Mouse (Mus musculus): Measurements from ENCODE around the gene Atp11c.

The Atp11c gene

DNA sequence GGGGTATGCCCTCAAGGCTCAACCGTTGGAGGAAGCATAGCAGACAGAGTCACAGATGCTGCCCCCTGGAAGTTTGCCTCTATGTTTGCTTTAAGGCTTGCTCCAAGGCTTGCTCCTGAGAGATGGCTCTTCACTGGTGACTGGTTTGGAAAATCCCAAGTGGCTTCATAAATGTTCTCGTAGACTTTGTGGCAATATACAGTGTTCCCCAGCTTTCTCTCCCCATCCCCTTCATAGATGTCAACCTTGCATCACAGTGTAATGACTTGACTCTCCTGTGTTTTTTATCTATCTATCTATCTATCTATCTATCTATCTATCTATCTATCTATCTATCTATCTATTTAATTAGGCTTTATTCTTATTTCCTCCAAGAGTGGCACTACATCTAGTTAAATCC lies at the start of gene Atp11c:
Gene Atp11c, minus strand, starts transcription at position 101 of the 400 bp plus-strand sequence.
- DNase-seq (ENCODE audit: low read depth, low spot score): no peak

DNA sequence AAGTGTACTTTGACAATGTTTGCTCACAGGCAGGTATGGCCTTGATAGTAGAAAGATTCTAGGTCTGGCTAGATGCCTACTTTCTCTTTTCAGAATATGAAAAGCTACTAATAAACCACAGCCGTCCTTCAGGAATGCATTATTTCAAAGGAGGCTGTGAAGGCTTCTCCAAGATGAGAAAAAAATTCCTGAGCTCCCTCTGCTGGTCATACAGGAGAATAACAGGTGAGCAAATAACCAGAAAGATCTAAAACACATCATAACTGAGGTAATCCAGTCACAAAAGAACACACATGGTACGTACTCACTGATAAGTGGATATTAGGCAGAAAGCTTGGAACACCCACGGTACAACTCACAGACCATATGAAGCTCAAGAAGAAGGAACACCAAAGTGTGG lies 16.7 kb upstream of the Atp11c start:
- DNase-seq (ENCODE audit: low read depth, low spot score): peak; percentile 2

DNA sequence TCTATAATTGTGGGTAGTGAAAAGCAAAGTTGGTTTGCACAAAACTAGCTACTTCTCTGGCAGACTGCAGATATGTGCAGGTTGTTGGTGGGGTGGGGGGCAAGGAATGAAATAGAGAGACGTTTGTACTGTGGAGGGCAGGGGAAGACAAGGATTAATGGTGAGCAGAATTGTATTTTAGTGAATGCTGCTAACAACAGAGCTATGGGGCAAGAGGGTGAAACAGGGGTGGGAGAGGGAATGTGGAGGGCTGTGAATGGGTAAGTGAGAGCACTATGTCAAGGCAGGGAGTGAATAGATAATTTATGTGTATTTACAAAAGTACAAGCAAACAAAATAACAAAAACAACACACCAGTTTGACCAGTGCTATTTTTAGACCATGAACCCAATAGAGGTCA lies 22.0 kb downstream of the Atp11c start:
- no peak for DNase-seq (ENCODE audit: low read depth, low spot score)

DNA sequence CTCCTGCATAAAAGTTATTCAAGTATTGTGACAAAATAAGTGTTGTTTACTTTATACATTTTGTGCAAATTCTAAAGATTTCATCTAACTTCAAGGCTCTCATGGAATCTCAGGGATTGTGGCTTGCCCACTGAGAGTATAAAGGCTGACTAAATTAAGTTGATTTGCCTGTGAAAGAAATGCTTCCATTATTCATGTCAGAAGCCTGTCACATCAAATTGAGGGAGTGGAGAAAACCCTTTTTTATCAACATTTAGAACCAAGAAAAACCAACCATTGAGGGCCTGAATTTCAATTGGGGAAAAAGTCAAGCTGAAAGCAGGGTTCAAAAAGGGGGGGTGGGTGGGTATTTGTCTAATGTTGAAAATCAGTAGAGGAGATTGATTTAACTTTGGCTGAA lies 23.5 kb downstream of the Atp11c start:
- DNase-seq (ENCODE audit: low read depth, low spot score): no peak

DNA sequence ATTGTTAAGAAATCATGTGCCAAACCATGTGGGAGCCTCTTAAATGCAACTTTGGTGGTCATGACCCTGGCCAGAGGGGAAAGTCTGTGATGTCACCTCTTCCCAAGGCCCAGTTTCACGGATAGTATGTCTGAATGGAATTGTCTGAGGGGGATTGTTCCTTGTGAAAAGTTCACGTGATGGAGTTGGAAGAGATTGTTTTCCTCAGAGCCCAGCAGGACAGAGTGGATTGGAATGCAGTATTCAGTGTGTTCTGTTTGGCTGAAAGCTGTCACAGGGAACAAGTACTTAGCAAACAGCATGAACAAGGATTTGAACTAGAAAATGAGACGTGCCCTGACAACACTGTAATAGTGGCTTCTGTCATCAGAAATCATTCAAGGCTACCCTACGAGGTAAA lies 37.3 kb downstream of the Atp11c start:
- DNase-seq (ENCODE audit: low read depth, low spot score): no peak

DNA sequence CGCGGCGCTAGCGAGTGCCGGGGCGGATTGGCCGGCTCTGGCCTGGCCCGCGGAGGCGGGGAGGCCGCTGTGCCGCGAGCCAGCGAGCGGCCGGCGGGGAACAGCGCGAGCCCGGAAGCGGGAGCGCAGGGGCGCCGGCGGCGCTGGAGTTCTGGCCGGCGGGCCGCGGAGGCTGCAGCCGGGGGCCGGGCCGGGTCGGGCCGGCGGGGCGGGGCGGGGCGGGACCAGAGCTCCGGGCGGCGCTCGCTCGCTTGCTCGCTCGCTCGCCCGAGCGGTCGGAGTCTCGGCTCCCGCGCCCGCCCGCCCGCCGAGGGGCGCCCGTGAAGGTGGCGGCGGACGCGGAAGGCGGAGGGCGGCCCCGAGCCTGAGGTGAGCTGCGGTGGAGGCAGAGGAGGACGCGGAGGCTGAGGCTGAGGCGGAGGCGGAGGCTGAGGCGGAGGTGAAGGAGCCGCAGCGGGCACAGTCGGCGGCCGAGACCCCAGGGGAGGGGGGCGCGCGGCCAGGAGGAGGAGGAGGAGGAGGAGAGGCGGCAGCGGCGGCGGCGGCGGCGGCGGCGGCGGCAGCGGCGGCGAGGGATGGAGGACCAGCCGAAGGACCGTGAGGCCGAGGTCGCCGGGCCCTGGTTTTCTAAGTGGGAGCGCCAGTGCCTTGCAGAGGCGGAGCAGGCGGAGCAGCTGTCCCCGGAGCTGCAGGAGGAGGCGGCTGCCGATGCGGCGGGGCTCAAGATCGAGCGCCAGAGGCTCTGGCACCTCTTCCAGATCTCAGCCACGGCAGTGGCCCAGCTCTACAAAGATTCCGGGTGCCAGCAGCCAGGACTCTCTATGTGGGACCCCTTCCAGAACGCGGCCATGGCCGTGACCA lies 44.8 kb downstream of the Atp11c start:
- peak; percentile 1 for DNase-seq (ENCODE audit: low read depth, low spot score)

DNA sequence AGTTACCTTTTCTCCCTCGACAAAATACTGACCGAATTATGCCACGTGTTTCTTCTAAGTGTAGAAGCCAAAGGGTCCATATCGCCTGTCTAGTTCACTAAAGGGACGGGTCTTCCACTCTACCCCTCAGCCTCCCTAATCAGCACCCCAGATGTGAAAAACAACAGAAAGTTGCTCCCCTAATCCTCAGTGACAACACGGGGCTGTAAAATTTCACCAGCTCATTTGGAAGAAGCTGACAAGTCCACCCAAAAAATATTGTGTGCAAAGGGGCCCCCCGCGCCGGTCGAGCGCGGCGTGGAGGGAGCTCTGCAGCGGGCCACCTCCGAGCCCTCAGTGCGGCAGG lies 45.4 kb downstream of the Atp11c start:
- DNase-seq (ENCODE audit: low read depth, low spot score): no peak

- no peak for DNase-seq (ENCODE audit: low read depth, low spot score)
Measured at GRCm38 (mm10) chrX:60545906-60546305, 46.6 kb downstream of the Atp11c start.

DNA sequence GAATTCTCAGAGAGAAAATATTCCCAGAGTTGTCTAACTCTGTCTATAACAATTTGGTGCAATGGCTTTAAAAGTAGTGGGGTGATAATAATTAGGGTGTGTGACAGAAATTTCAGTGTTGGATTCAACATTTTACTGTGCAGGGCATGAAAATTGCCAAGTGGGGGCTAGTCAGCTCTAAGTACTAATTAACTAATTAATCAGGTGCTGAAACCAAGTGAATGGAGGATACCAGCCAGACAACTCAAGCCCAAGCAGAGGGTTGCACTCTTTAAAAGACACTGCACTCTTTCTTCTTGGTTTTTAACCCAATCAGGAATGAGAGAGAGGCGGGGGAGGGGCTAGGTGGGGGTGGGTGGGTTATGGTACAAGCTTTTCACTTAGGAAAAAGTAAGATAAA lies 47.1 kb downstream of the Atp11c start:
- DNase-seq (ENCODE audit: low read depth, low spot score): no peak

GRCm38 (mm10) chrX:60544098-60544497 lies 48.4 kb downstream of the Atp11c start:
- no peak for DNase-seq (ENCODE audit: low read depth, low spot score)

DNA sequence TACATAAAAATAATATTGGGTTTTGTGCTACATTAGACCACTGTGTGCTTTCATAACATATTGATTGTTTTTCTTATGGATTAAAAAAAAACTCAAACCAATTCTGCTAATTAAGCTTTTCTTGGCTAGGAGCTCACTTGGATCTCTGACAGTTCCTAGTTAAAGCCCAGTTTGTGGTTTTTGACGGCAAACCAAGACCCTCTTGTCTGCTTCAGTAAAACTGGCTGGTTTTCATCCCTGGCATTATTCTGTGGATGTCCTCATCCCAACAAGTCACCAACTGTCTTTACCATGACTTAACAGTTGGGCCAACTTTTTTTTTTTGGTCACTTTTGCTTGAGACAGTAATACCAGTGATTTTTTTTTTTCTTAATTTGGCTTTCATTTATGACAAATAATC lies 49.6 kb downstream of the Atp11c start:
- no peak for DNase-seq (ENCODE audit: low read depth, low spot score)

DNA sequence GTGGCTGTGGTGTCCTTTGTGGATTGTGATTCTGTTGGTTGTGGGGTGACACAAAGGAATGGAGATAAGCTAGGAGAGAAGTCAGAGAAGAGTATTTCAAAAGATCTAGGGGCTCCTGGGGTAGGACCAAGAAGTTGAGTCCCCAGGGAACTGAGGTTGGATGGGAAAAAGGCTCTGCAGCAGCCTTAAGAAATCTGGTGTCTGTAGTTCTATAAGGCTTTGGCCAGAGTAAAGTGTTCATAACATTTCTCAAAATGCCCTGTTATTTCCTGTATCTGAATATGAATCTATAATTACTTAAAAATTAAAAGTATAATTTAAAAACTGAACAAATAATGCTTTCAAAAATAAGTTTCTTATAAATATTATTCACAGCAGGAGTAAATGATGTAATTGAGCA lies 53.3 kb downstream of the Atp11c start, which contains the start of gene Gm7073:
Gene Gm7073, minus strand, starts transcription at position 101 of the 400 bp plus-strand sequence.
- no peak for DNase-seq (ENCODE audit: low read depth, low spot score)

GRCm38 (mm10) chrX:60503995-60504394 lies 88.5 kb downstream of the Atp11c start:
- DNase-seq (ENCODE audit: low read depth, low spot score): peak; percentile 0

- DNase-seq (ENCODE audit: low read depth, low spot score): no peak
Measured at GRCm38 (mm10) chrX:60497750-60498149, 94.7 kb downstream of the Atp11c start.

GRCm38 (mm10) chrX:60495308-60495707 lies 97.2 kb downstream of the Atp11c start:
- no peak for DNase-seq (ENCODE audit: low read depth, low spot score)

GRCm38 (mm10) chrX:60463786-60464185 lies 128.7 kb downstream of the Atp11c start:
- DNase-seq (ENCODE audit: low read depth, low spot score): peak; percentile 45

GRCm38 (mm10) chrX:60414563-60415111 lies 177.9 kb downstream of the Atp11c start:
- no peak for DNase-seq (ENCODE audit: low read depth, low spot score)

GRCm38 (mm10) chrX:60405681-60406080 lies 186.8 kb downstream of the Atp11c start:
- no peak for DNase-seq (ENCODE audit: low read depth, low spot score)

GRCm38 (mm10) chrX:60404668-60405044 lies 187.8 kb downstream of the Atp11c start:
- peak; percentile 92 for DNase-seq (ENCODE audit: low read depth, low spot score)

DNA sequence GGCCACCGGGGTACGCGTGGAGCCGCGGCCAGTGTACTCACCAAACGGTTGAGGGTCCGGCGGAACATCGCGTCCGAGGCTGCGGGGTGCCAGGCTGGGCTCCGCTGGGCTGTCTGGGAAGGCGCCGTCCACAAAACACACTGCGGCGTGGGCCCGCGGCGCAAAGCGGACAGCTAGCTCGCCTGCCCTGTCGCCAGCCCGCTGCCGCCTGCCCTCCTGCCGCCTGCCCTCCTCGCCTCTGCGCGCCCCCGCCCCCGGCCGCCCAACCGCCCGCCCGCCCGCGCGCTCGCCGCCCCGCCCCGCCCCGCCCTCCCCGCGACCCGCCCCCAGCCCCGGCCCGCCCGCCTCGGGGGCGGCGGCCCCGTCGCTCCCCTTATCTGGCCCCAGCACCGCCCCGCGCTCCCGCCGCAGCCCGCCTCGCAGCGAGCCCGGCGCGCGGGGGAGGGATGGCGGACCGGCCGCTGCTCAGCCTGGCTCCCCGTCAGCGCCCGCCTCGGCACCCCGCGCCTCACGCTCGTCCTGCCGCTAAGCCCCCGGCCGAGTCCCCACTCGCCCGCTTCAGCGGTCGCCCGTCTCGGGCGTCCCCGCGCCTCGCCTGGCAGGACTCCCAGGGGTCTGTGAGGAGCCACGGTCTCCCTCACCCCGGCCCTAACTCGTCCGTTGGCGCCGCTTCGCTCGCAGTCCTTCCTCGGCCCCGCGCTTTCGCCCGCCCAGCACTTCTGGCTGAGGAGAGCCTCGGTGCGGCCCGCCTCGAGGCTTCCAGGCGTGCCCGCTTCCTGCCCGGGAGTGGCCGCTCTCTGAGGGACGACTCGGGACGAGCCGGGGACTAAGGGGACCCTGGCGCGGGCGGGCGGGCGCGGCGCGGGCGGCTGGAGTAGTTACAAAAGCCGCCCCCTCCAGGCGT lies 188.5 kb downstream of the Atp11c start:
- peak; percentile 74 for DNase-seq (ENCODE audit: low read depth, low spot score)

GRCm38 (mm10) chrX:60403062-60403763 lies 189.3 kb downstream of the Atp11c start:
- DNase-seq (ENCODE audit: low read depth, low spot score): peak; percentile 45

GRCm38 (mm10) chrX:60394292-60394691 lies 198.2 kb downstream of the Atp11c start:
- DNase-seq (ENCODE audit: low read depth, low spot score): no peak
